Mouse (Mus musculus): ENCODE measurements at regions not wholly inside any gene's neighbourhood (a gene's known extent, or its start where the extent isn't known, plus 50 kb on each side); places are given as distances from the start of the nearest gene placed in this dataset.

DNA sequence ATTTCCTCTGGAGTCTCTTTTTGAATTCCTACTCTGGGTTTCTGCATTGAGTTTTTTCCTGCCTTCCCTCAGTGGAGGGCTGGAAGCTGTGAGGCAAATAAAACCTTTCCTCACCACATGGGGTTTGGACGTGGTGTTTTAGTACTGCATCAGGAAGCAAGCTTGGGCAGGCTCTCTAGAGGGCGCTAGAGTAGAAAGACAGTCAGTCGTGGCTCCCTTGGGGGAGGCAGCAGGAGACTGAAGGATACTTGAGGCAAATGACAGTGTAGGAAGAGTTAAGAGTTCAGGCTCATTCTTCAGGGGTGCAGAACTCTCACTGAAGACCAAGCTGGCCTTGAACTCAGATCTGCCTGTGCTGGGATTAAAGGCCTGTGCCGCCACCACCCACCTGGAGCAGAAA lies 118.9 kb upstream of the Pgrmc2 start:
- Histone ChIP-seq H3K4me1 (ENCODE audit: control insufficient read depth, insufficient read depth, low read length) (peaks cover 6% of the 10 kb centered on the region), H3K27ac (ENCODE audit: insufficient read depth, low read depth, low read length) (no peak overlapping the region), H3K4me3 (ENCODE audit: insufficient read depth, low read depth, low read length) (no peak overlapping the region)
- WGBS: 37% methylated on average over 4 of the region's 4 CpGs
- TF ChIP-seq CTCF (IDR thresholded peaks at IDR 0.05; ENCODE audit: insufficient read depth, low read depth, low read length): no peak
- TF ChIP-seq POLR2A (IDR thresholded peaks at IDR 0.05; ENCODE audit: insufficient read depth, low read depth, low read length): no peak

GRCm38 (mm10) chr3:41200026-41200425 lies 117.2 kb upstream of the Pgrmc2 start:
- H3K27ac ChIP-seq (ENCODE audit: insufficient read depth, low read depth, low read length): no peak overlapping the region
- H3K4me1 ChIP-seq (ENCODE audit: control insufficient read depth, insufficient read depth, low read length): peaks cover 11% of the 10 kb centered on the region
- no peak overlapping the region for H3K4me3 ChIP-seq (ENCODE audit: insufficient read depth, low read depth, low read length)
- TF ChIP-seq CTCF (IDR thresholded peaks at IDR 0.05; ENCODE audit: insufficient read depth, low read depth, low read length) (no peak), POLR2A (IDR thresholded peaks at IDR 0.05; ENCODE audit: insufficient read depth, low read depth, low read length) (no peak)
- 96% methylated on average over 5 of the region's 5 CpGs for WGBS

- 37% methylated on average over 15 of the region's 15 CpGs for WGBS
- Histone ChIP-seq H3K4me1 (ENCODE audit: control insufficient read depth, insufficient read depth, low read length) (peaks cover 18% of the 10 kb centered on the region), H3K27ac (ENCODE audit: insufficient read depth, low read depth, low read length) (no peak overlapping the region), H3K4me3 (ENCODE audit: insufficient read depth, low read depth, low read length) (no peak overlapping the region)
- TF ChIP-seq POLR2A (IDR thresholded peaks at IDR 0.05; ENCODE audit: insufficient read depth, low read depth, low read length): no peak
- TF ChIP-seq CTCF (IDR thresholded peaks at IDR 0.05; ENCODE audit: insufficient read depth, low read depth, low read length): no peak
Measured at GRCm38 (mm10) chr3:41198216-41198976, 115.5 kb upstream of the Pgrmc2 start.

- Histone ChIP-seq H3K27ac (ENCODE audit: insufficient read depth, low read depth, low read length) (peak overlapping the region; percentile 62), H3K4me1 (ENCODE audit: control insufficient read depth, insufficient read depth, low read length) (peaks cover 18% of the 10 kb centered on the region), H3K4me3 (ENCODE audit: insufficient read depth, low read depth, low read length) (no peak overlapping the region)
- WGBS: 45% methylated on average over 7 of the region's 7 CpGs
- TF ChIP-seq CTCF (IDR thresholded peaks at IDR 0.05; ENCODE audit: insufficient read depth, low read depth, low read length): no peak
- TF ChIP-seq POLR2A (IDR thresholded peaks at IDR 0.05; ENCODE audit: insufficient read depth, low read depth, low read length): no peak
Measured at GRCm38 (mm10) chr3:41195113-41195975, 112.5 kb upstream of the Pgrmc2 start.

GRCm38 (mm10) chr3:41194311-41195112 lies 111.7 kb upstream of the Pgrmc2 start:
- TF ChIP-seq POLR2A (IDR thresholded peaks at IDR 0.05; ENCODE audit: insufficient read depth, low read depth, low read length) (no peak), CTCF (IDR thresholded peaks at IDR 0.05; ENCODE audit: insufficient read depth, low read depth, low read length) (no peak)
- H3K4me1 ChIP-seq (ENCODE audit: control insufficient read depth, insufficient read depth, low read length): peaks cover 18% of the 10 kb centered on the region
- H3K4me3 ChIP-seq (ENCODE audit: insufficient read depth, low read depth, low read length): no peak overlapping the region
- 87% methylated on average over 9 of the region's 9 CpGs for WGBS
- H3K27ac ChIP-seq (ENCODE audit: insufficient read depth, low read depth, low read length): peak overlapping the region; percentile 62

GRCm38 (mm10) chr3:41185305-41186097 lies 102.7 kb upstream of the Pgrmc2 start:
- Histone ChIP-seq H3K4me3 (ENCODE audit: insufficient read depth, low read depth, low read length) (no peak overlapping the region), H3K4me1 (ENCODE audit: control insufficient read depth, insufficient read depth, low read length) (peaks cover 4% of the 10 kb centered on the region), H3K27ac (ENCODE audit: insufficient read depth, low read depth, low read length) (no peak overlapping the region)
- no peak for TF ChIP-seq CTCF (IDR thresholded peaks at IDR 0.05; ENCODE audit: insufficient read depth, low read depth, low read length)
- no peak for TF ChIP-seq POLR2A (IDR thresholded peaks at IDR 0.05; ENCODE audit: insufficient read depth, low read depth, low read length)
- WGBS: 92% methylated on average over 10 of the region's 10 CpGs

GRCm38 (mm10) chr3:41184375-41184774 lies 101.5 kb upstream of the Pgrmc2 start:
- 84% methylated on average over 7 of the region's 7 CpGs for WGBS
- Histone ChIP-seq H3K4me3 (ENCODE audit: insufficient read depth, low read depth, low read length) (no peak overlapping the region), H3K4me1 (ENCODE audit: control insufficient read depth, insufficient read depth, low read length) (peaks cover 4% of the 10 kb centered on the region), H3K27ac (ENCODE audit: insufficient read depth, low read depth, low read length) (no peak overlapping the region)
- no peak for TF ChIP-seq CTCF (IDR thresholded peaks at IDR 0.05; ENCODE audit: insufficient read depth, low read depth, low read length)
- no peak for TF ChIP-seq POLR2A (IDR thresholded peaks at IDR 0.05; ENCODE audit: insufficient read depth, low read depth, low read length)
